Mouse (Mus musculus): ENCODE measurements around the gene Ufd1. TPM values are rescaled to one million over a fixed set of nuclear protein-coding genes. Genes with fewer than 3 reads are reported as not detected.

Gene Ufd1
- polyA plus RNA-seq, 1 experiment = 61.5 TPM

DNA sequence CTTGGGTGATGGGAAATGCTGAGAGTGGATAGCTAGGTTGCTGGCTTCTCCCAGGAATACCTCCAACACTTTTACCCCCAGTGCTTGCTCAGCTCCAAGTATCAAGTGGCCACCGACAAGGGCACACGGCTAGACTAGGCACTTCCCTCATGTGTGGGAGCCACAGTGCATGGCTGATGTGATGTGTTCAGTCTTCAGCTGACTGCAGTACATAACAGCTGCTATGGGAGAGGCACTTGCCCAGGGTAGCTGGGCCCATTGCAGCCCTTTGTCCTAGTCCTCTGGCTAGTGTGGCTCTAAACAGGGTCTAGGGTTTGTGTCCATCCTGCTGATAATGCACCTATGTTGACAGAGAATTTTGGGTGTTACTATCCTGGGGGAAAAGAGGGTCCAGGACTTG, 33.1 kb upstream of the Ufd1 start:
- H3K4me3 ChIP-seq (ENCODE audit: insufficient read depth, low read length) = no peak overlapping the region
- peaks cover 2% of the 10 kb centered on the region; the same call in 1 of the 2 replicates for H3K4me1 ChIP-seq (ENCODE audit: control insufficient read depth, insufficient read depth, low read length)
- no peak overlapping the region for H3K27ac ChIP-seq (ENCODE audit: insufficient read depth, low read depth, low read length)
- TF ChIP-seq POLR2A (IDR thresholded peaks at IDR 0.05; ENCODE audit: borderline replicate concordance, low read depth, low read length) (no peak), CTCF (IDR thresholded peaks at IDR 0.05; ENCODE audit: low read depth, low read length) (no peak)

DNA sequence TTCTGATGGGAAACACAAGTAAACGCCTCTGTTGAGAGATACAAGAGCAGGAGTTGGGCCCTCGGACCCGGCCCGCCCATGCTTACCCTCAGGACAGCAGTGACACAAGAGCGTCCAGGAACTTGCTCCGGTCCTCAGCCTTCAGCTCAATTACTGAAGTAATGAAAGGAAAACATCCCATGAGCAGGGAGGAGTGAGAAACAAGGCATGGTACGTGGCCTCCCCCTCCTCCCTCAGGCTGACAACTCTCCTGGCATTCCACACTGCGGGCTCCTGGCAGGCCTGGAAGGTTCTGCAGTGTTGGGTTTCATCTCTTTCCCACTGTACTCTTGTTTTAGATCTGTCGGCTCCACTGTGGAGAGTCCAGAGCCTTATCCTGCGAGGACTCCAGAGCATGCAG, 29.8 kb upstream of the Ufd1 start:
- Histone ChIP-seq H3K27ac (ENCODE audit: insufficient read depth, low read depth, low read length) (no peak overlapping the region), H3K4me1 (ENCODE audit: control insufficient read depth, insufficient read depth, low read length) (peaks cover 2% of the 10 kb centered on the region; the same call in 1 of the 2 replicates), H3K4me3 (ENCODE audit: insufficient read depth, low read length) (no peak overlapping the region)
- no peak for TF ChIP-seq POLR2A (IDR thresholded peaks at IDR 0.05; ENCODE audit: borderline replicate concordance, low read depth, low read length)
- no peak for TF ChIP-seq CTCF (IDR thresholded peaks at IDR 0.05; ENCODE audit: low read depth, low read length)

DNA sequence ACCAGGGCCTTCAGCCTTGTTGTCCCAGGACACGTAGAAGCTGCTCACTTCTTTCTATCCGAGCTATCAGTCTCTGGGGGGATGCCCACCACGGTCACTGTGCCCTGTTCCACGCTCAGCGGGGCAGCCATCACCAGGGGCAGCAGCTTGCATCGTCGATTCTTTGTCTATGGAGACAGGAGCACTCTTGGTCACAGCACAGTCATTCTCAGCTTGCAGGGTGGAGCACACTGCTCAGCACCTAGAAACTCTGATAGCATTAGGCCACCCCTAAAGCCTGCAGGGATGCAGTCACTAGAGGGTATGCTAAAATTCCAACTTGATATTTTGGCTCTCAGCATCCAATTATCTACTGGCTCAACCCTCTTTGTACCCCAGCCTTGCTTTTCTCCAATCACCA, 26.6 kb upstream of the Ufd1 start:
- TF ChIP-seq POLR2A (IDR thresholded peaks at IDR 0.05; ENCODE audit: borderline replicate concordance, low read depth, low read length) (no peak), CTCF (IDR thresholded peaks at IDR 0.05; ENCODE audit: low read depth, low read length) (no peak)
- no peak overlapping the region for H3K4me3 ChIP-seq (ENCODE audit: insufficient read depth, low read length)
- peaks cover 17% of the 10 kb centered on the region for H3K4me1 ChIP-seq (ENCODE audit: control insufficient read depth, insufficient read depth, low read length)
- no peak overlapping the region for H3K27ac ChIP-seq (ENCODE audit: insufficient read depth, low read depth, low read length)

DNA sequence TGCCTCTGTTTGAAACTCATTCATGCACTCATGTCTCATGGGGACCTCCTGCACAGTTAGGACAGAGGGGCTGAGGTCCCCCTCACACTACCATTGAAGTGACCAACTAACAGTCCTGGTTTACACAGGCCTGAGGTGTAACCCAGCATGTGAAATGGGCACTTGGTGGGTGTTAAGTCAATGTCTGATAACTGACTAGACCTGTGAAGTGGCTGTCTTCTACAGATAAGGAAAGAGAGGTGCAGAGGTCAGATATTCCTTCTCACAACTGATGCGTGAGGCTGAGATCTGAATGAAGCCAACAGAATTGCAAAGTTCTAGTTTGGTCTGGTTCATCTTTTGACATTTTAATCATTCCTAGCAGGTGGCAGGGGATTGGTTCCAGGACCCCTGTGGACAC, 26.1 kb upstream of the Ufd1 start:
- no peak overlapping the region for H3K27ac ChIP-seq (ENCODE audit: insufficient read depth, low read depth, low read length)
- TF ChIP-seq CTCF (IDR thresholded peaks at IDR 0.05; ENCODE audit: low read depth, low read length) (no peak), POLR2A (IDR thresholded peaks at IDR 0.05; ENCODE audit: borderline replicate concordance, low read depth, low read length) (no peak)
- H3K4me3 ChIP-seq (ENCODE audit: insufficient read depth, low read length) = no peak overlapping the region
- H3K4me1 ChIP-seq (ENCODE audit: control insufficient read depth, insufficient read depth, low read length) = peaks cover 17% of the 10 kb centered on the region

DNA sequence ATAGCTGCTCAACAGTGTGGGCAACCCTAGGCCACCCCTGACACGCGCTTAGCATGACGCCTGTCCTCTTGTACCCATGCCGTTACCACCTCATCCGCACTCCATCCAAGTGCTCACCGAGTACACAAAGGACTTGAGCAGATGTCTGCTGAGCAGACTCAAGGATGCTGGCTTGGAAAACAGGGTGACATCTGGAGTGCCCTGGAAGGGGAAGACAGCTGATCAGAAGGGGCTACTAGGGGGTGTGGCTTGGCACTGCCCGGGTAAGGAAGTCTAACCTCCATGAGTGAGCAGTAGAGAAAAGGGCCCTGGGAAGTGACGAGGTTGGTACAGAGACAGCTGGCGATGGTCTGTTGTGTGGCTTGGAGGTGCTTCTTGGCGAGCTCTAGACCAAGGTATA, 24.9 kb upstream of the Ufd1 start:
- TF ChIP-seq POLR2A (IDR thresholded peaks at IDR 0.05; ENCODE audit: borderline replicate concordance, low read depth, low read length) = no peak
- TF ChIP-seq CTCF (IDR thresholded peaks at IDR 0.05; ENCODE audit: low read depth, low read length) = no peak
- no peak overlapping the region for H3K27ac ChIP-seq (ENCODE audit: insufficient read depth, low read depth, low read length)
- no peak overlapping the region for H3K4me3 ChIP-seq (ENCODE audit: insufficient read depth, low read length)
- H3K4me1 ChIP-seq (ENCODE audit: control insufficient read depth, insufficient read depth, low read length) = peaks cover 17% of the 10 kb centered on the region

DNA sequence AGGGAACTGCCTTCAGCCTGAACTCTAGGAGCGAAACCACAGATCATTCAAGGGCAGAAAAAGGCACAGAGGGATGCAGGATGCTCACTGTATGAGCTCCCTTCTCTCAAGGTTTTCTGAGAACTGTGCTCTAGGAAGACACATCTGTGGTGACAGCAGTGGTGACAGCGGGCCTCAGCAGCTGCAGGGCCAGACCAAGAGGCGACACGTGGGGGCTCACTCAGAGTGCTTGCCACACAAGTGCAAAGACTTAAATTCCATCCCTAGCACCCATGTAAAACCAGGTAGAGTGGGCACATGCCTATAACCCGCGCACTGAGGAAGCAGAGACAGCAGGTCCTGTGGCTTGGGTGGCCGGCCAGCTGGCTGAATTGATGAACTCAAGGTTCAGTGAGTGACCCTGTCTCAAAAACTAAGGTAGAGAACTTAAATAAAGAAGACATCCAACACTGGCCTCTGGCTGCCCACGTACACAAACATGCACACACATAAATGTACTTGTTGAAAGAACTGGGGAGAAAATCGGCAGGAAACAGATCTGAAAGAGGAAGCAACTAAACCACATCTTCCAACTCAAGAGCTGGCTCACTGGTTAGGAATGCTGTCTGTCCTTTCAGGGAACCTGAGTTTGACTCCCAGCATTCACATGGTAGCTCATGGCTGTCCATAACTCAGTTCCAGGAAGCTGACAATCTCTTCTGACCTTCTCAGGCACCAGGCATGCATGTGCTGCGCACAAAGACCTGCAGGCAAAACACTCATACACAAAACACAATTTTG, 22.8 kb upstream of the Ufd1 start:
- Histone ChIP-seq H3K4me1 (ENCODE audit: control insufficient read depth, insufficient read depth, low read length) (peaks cover 17% of the 10 kb centered on the region), H3K4me3 (ENCODE audit: insufficient read depth, low read length) (no peak overlapping the region), H3K27ac (ENCODE audit: insufficient read depth, low read depth, low read length) (peak overlapping the region; percentile 66)
- TF ChIP-seq POLR2A (IDR thresholded peaks at IDR 0.05; ENCODE audit: borderline replicate concordance, low read depth, low read length) (no peak), CTCF (IDR thresholded peaks at IDR 0.05; ENCODE audit: low read depth, low read length) (no peak)

DNA sequence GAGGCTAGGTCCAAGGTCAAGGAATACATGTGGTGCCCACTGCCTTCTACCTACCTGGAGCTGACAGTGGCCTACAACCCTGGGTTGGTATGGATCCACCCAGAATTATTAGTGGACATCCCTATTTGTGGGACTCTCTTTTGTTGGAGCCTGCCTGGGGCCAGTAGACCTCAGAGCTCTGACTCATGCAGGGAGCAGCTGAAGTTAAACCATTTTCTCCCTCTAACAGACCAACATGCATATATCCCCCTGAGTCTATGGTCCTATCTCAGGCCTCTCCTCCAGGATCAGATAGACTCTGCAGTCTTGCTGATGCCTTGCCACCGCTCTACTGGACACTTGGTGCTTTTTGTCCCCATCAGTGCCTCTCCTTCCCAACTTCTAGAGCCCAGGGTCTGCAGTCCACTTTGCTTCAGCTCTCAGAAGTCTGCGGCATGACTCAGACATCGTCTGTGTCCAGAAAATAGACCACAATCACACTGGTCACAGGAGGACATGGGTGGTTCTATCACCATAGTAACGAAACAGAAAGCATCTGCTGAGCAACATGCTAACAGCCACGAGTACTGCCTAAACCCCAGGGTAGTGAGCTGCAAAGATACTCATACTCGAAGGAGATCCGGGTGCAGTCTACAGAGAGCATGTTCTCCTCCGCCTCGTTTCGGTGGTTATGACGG, 16.2 kb upstream of the Ufd1 start:
- H3K4me1 ChIP-seq (ENCODE audit: control insufficient read depth, insufficient read depth, low read length) = no peaks in the 10 kb centered on the region
- H3K27ac ChIP-seq (ENCODE audit: insufficient read depth, low read depth, low read length) = no peak overlapping the region

DNA sequence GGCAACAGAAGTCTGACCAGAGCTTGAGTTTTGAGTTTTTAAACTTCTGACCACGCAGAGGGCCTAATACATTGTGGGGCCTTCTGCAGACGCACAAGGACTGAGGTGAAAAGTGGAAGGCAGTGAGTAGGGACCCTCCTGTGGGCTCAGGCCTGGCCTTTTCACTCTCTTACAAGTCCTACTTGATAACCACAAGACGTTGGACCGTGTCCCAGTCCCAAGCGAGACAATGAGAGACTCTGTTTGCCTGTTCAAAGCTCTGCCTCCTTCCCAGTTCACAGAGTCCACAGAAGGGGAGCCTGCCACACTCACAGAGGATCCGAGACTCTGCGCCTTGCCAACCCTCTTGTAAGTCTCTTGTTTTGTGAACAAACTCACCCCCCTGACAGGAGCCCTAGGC, 14.9 kb upstream of the Ufd1 start:
- no peak overlapping the region for H3K27ac ChIP-seq (ENCODE audit: insufficient read depth, low read depth, low read length)
- TF ChIP-seq CTCF (IDR thresholded peaks at IDR 0.05; ENCODE audit: low read depth, low read length) (no peak), POLR2A (IDR thresholded peaks at IDR 0.05; ENCODE audit: borderline replicate concordance, low read depth, low read length) (no peak)
- H3K4me3 ChIP-seq (ENCODE audit: insufficient read depth, low read length) = no peak overlapping the region
- H3K4me1 ChIP-seq (ENCODE audit: control insufficient read depth, insufficient read depth, low read length) = no peaks in the 10 kb centered on the region

More for the DNA sequence above, 16.2 kb upstream of the Ufd1 start:
- TF ChIP-seq CTCF (IDR thresholded peaks at IDR 0.05; ENCODE audit: low read depth, low read length) (no peak), POLR2A (IDR thresholded peaks at IDR 0.05; ENCODE audit: borderline replicate concordance, low read depth, low read length) (no peak)
- H3K4me3 ChIP-seq (ENCODE audit: insufficient read depth, low read length) = no peak overlapping the region

DNA sequence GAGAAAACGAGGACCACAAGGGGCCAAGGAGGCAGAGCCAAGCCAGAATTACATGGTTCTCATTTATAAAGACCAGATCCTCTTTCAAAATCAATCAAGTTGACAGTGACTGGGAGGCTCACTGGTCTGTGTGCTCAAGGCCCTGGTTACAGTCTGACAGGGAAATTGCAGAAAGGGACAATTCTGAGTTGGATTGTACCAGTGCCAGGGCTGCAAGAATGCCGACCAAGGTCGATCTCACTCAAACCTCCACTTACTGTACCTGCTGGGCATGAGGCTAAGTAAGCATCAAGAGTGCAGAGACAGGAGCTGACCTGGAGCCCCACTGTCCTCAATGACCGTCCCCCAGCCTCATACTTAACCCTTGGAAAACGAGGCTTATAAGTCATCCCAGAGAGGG, 13.4 kb upstream of the Ufd1 start:
- H3K4me1 ChIP-seq (ENCODE audit: control insufficient read depth, insufficient read depth, low read length) = no peaks in the 10 kb centered on the region
- TF ChIP-seq POLR2A (IDR thresholded peaks at IDR 0.05; ENCODE audit: borderline replicate concordance, low read depth, low read length) (no peak), CTCF (IDR thresholded peaks at IDR 0.05; ENCODE audit: low read depth, low read length) (no peak)
- H3K4me3 ChIP-seq (ENCODE audit: insufficient read depth, low read length) = no peak overlapping the region
- no peak overlapping the region for H3K27ac ChIP-seq (ENCODE audit: insufficient read depth, low read depth, low read length)

DNA sequence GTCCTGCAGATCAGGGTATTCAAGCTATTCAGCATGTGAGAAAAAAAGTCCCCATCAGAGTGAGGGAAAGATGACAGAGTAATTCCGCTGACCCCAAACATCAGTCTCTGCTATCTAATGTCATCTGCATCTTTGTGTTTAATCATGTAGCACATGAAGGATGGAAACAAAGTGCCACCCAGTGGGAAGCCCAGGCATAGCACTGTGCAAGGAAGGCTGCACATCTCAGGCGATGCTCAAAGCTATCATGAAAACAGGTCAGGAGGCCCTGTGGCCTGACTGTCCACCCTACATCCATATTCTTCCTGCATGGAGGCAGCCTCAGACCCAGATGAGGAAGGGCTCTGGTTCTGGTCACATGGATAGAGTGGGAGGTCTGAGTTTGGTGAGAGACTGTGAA, 12.7 kb upstream of the Ufd1 start:
- H3K4me1 ChIP-seq (ENCODE audit: control insufficient read depth, insufficient read depth, low read length) = no peaks in the 10 kb centered on the region
- TF ChIP-seq POLR2A (IDR thresholded peaks at IDR 0.05; ENCODE audit: borderline replicate concordance, low read depth, low read length) = no peak
- TF ChIP-seq CTCF (IDR thresholded peaks at IDR 0.05; ENCODE audit: low read depth, low read length) = peak; percentile 35; the same call in 1 of the 2 replicates
- no peak overlapping the region for H3K4me3 ChIP-seq (ENCODE audit: insufficient read depth, low read length)
- no peak overlapping the region for H3K27ac ChIP-seq (ENCODE audit: insufficient read depth, low read depth, low read length)

All from bone marrow macrophage, adult 2 months (primary cell).